Mouse (Mus musculus) hindbrain, postnatal 0 days (tissue): ENCODE results near the gene Shisa2. TPM values are rescaled to one million over a fixed set of nuclear protein-coding genes. Genes with fewer than 3 reads are reported as not detected.
"Not testable (repeated sequence)": the region's sequence is repeated elsewhere in the genome, so short reads cannot be mapped to it uniquely, and the experiment has no call there.

Experiments used
- ATAC-seq: fragments of 200-750 bp; cut with Nextera tagmentation; 2 replicates; pipeline ENCODE4 v1.8.0; 2017; ENCODE audit warnings: mild to moderate bottlenecking, moderate TSS enrichment, moderate library complexity
- DNase-seq: peaks from one replicate; pipeline ENCODE4 v3.0.0-alpha.2; 2015; ENCODE audit warnings: low spot score
- H3K27ac ChIP-seq: fragments of 300-500 bp; sonication (generic); 2 replicates; pipeline ENCODE4 v1.5.1; 2014; ENCODE audit warnings: mild to moderate bottlenecking
- H3K27me3 ChIP-seq: fragments of 300-500 bp; sonication (generic); 2 replicates; pipeline ENCODE4 v1.6.1; 2014; ENCODE audit warnings: low read length, mixed read lengths; ENCODE audit not compliant: insufficient read depth
- H3K36me3 ChIP-seq: fragments of 300-500 bp; sonication (generic); 2 replicates; pipeline ENCODE4 v1.6.1; 2014; ENCODE audit warnings: low read length, mixed read lengths; ENCODE audit not compliant: insufficient read depth
- H3K4me1 ChIP-seq: fragments of 300-500 bp; sonication (generic); 2 replicates; pipeline ENCODE4 v1.6.1; 2014; ENCODE audit warnings: antibody characterized with exemption, low read length, mixed read lengths; ENCODE audit not compliant: insufficient read depth
- H3K4me2 ChIP-seq: fragments of 300-500 bp; sonication (generic); 2 replicates; pipeline ENCODE4 v1.6.1; 2014; ENCODE audit warnings: low read depth, mild to moderate bottlenecking, low read length, moderate library complexity, mixed read lengths
- H3K4me3 ChIP-seq: fragments of 300-500 bp; sonication (generic); 2 replicates; pipeline ENCODE4 v1.5.1; 2014; ENCODE audit warnings: low read length
- H3K9ac ChIP-seq: fragments of 300-500 bp; sonication (generic); replicated peaks from 2 replicates; pipeline ENCODE4 v1.6.1; 2014; ENCODE audit warnings: mild to moderate bottlenecking, low read length, moderate library complexity, mixed read lengths
- H3K9me3 ChIP-seq: fragments of 300-500 bp; sonication (generic); 2 replicates; pipeline ENCODE4 v1.6.1; 2016; ENCODE audit warnings: low read length, mixed read lengths
- CTCF ChIP-seq: IDR thresholded peaks from 2 replicates; pipeline ENCODE4 v1.5.1; 2016; ENCODE audit warnings: antibody characterized with exemption, control low read depth, low read depth
- WGBS: fragments of 180-500 bp; shearing (Covaris S2); extraction: QIAGEN DNeasy Blood & Tissue Kit; methylation state at CpG from one replicate; pipeline ENCODE4 v1.1.7; 2014; 5-methylcytosine and 5-hydroxymethylcytosine counted together
- polyA plus RNA-seq: library from polyadenylated mRNA; unstranded; fragments of >200 nt; fragmentation: Nextera tagmentation; extraction: Ambion mirVana; gene quantifications from 2 replicates; pipeline ENCODE4 v1.2.1, GENCODE M21; 2015
- total RNA-seq: library from RNA; depleted of rRNA; stranded (reverse); fragments of >200 nt; gene quantifications from 2 replicates; pipeline ENCODE4 v1.2.3, GENCODE M21; 2014

The Shisa2 gene
- total and polyA plus RNA-seq, 2 experiments from 2014 or later: 3.9 to 13.7 TPM

DNA sequence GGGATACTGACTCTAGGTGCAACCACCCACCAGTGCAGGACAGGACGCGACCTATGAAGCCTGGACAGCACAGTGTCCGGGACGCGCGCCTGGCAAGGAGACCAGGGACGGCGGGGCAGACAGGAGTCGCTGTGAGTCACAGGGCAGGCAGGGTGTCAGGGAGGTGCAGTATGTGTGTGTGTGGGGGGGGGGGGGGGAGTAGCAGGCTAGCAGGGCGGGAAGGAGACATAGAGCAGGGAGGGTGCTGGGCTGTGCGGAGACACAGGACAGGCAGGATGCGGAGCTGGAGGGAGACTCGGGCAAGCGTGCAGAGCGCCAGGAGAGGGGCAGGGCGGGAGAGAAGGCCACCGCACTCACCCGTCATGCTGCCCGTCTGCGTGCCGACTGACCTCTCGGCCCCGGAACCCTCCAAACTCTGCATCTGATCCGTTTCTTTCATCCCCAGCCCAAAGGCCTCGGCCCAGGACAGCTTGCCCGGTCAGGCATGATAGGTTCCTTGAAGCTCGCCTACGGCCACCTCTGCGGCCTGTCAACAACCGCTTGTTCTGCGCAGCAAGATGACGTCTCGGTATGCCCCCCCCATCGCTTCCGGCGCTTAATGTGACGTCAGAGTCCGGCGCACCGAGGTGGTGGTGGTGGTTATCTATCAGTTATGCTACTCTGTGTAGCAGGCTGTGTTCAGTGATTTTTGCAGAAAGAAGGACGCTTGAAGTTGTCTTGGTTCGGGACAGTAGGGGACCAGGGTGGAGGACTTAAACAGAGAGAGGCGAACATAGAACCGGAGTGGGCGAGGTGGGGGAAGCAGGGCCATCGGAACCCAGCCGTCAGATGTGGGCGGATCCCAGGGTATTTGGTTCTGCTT lies 27.5 kb upstream of the Shisa2 start, which contains the start of gene Cdadc1:
Gene Cdadc1 (minus strand): TSS at position 562 of the 862 bp plus-strand sequence.
- ATAC-seq (peak; percentile 97), DNase-seq (peak; percentile 95)
- Histone ChIP-seq H3K4me2 (peak within 1 kb of the TSS; percentile 91), H3K27me3 (0 out of 2 replicates have a peak, but pooled peaks cover 4% of the 10 kb centered on the region), H3K36me3 (no peaks in the 10 kb centered on the region), H3K27ac (peak within 1 kb of the TSS; percentile 75), H3K4me1 (0 out of 2 replicates have a peak, but pooled peaks cover 7% of the 10 kb centered on the region), H3K9ac (peak within 1 kb of the TSS; percentile 91), H3K4me3 (peak within 1 kb of the TSS; percentile 86), H3K9me3 (no peaks in the 10 kb centered on the region)
- under 1% methylated on average over 46 of the region's 48 CpGs for WGBS
- peak; percentile 39 for TF ChIP-seq CTCF

DNA sequence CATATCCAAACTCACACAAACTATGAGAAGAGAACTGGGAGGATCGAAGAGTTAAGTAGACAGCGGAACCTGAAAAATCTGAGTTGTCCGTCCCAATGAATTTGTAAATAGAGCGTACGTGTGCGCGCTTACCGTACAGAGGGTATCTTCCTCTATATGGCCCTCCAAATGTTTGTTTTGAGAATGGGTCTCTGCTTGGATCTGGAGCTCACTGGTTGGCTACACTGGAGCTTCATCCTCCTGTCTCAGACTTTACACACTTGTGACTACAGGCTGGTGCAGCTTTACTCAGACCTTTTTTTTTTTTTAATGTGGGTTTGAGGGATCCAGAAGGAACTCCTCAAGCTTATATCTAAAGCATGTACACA lies 26.9 kb upstream of the Shisa2 start:
- TF ChIP-seq CTCF: no peak
- Histone ChIP-seq H3K4me1 (0 out of 2 replicates have a peak, but pooled peaks cover 7% of the 10 kb centered on the region), H3K27me3 (0 out of 2 replicates have a peak, but pooled peaks cover 6% of the 10 kb centered on the region), H3K9ac (peak overlapping the region; percentile 91), H3K9me3 (no peaks in the 10 kb centered on the region), H3K27ac (peak overlapping the region; percentile 75), H3K36me3 (no peaks in the 10 kb centered on the region), H3K4me3 (peak overlapping the region; percentile 86), H3K4me2 (peak overlapping the region; percentile 91)
- 5% methylated on average over 8 of the region's 8 CpGs for WGBS
- peak; percentile 43; the same call in 1 of the 2 replicates for ATAC-seq
- DNase-seq: no peak

DNA sequence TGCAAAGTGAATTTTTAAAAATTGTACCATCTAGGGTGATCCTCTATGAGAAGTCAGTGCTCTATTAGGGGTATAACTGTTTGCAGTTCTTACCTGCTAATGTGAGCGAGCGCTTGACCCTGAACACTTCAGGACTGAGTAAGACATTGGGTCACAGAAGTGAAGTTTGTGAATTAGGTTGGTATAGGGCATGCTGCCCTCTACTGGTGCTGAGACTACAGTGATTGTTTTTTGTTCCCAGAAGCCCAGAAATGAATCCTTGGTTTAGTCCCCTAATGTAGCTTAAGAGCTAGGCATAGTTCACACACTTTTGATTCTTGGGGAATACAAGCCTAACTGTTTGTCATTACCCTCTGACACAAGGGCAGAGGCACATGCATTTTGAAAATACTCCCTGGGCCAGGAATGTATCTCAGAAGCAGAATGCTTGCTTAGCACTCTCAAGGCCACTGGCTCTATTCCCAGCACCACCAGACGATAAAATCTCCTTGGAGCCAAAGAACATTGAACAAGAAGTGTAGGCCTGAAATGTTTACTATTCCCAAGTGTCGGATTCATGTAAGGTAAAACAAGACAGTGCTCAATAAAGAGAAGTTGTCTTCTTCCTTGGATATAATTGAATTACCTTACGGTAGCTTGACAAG lies 21.0 kb upstream of the Shisa2 start:
- no peak overlapping the region for H3K4me2 ChIP-seq
- 0 out of 2 replicates have a peak, but pooled peaks cover 8% of the 10 kb centered on the region for H3K27me3 ChIP-seq
- no peak for ATAC-seq
- H3K36me3 ChIP-seq: no peaks in the 10 kb centered on the region
- no peaks in the 10 kb centered on the region for H3K9me3 ChIP-seq
- peak; percentile 50 for DNase-seq
- WGBS: 69% methylated on average over 5 of the region's 5 CpGs
- no peaks in the 10 kb centered on the region for H3K4me1 ChIP-seq
- peak; percentile 71 for TF ChIP-seq CTCF
- H3K9ac ChIP-seq: no peak overlapping the region
- no peak overlapping the region for H3K27ac ChIP-seq
- no peak overlapping the region for H3K4me3 ChIP-seq

DNA sequence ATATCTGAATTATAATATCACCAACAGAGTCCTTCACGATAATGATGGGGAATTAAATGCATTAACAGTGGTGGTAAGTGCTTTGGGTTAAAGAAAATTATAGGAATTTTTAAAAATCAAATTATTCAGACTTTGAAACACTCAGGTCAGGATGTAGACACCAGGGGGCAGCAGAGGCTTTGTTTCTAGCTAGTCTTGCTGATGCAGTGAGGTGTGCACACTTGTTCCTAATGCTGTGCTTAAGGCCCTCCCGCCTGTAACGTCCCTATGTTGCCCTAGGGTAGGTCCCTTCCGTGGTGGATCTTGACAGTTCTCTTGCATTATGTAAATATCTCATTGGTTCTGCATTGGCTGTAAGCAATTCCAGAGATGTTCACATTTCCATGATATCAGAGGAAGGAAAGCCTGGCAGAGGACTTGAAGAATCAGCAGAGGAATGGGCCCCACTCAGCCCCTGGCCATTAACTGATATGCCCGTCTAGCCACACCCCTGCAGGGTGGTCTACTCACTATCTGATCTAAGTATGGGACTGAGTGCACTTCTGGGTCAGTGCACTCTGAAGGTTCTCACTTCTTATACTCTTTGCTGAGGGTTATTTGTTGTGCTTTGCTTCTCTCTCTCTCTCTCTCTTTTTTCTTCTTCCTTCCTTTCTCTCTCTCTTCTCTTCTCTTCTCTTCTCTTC lies 19.3 kb upstream of the Shisa2 start:
- Histone ChIP-seq H3K4me1 (no peaks in the 10 kb centered on the region), H3K4me2 (no peak overlapping the region), H3K9me3 (no peaks in the 10 kb centered on the region), H3K36me3 (no peaks in the 10 kb centered on the region), H3K27me3 (0 out of 2 replicates have a peak, but pooled peaks cover 8% of the 10 kb centered on the region), H3K27ac (no peak overlapping the region), H3K4me3 (no peak overlapping the region), H3K9ac (no peak overlapping the region)
- ATAC-seq (peak; percentile 70), DNase-seq (peak; percentile 85)
- peak; percentile 77 for TF ChIP-seq CTCF
- 18% methylated on average over 5 of the region's 5 CpGs for WGBS

DNA sequence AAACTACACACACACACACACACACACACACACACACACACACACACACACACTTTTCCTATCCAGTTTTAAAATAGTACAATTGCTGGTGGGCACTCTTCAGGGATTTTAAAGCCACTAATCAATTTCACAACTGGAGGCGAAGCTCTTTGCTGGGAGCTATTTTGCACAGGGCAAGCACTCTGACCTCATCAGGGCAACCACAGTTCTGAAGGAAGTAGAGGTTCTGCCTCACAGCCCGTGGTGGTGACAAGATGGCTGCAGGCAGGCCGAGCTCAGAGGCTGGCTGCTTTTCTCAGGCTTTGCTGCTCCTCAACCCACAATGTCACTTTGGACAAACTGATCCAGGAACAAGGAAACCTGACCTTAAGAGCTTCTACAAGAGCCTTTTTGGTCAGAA lies 18.1 kb upstream of the Shisa2 start:
- DNase-seq (no peak), ATAC-seq (no peak)
- 55% methylated on average over 3 of the region's 3 CpGs for WGBS
- Histone ChIP-seq H3K36me3 (no peaks in the 10 kb centered on the region), H3K27me3 (0 out of 2 replicates have a peak, but pooled peaks cover 4% of the 10 kb centered on the region), H3K4me2 (no peak overlapping the region), H3K4me1 (no peaks in the 10 kb centered on the region), H3K27ac (no peak overlapping the region), H3K9ac (no peak overlapping the region), H3K9me3 (no peaks in the 10 kb centered on the region), H3K4me3 (no peak overlapping the region)
- no peak for TF ChIP-seq CTCF

DNA sequence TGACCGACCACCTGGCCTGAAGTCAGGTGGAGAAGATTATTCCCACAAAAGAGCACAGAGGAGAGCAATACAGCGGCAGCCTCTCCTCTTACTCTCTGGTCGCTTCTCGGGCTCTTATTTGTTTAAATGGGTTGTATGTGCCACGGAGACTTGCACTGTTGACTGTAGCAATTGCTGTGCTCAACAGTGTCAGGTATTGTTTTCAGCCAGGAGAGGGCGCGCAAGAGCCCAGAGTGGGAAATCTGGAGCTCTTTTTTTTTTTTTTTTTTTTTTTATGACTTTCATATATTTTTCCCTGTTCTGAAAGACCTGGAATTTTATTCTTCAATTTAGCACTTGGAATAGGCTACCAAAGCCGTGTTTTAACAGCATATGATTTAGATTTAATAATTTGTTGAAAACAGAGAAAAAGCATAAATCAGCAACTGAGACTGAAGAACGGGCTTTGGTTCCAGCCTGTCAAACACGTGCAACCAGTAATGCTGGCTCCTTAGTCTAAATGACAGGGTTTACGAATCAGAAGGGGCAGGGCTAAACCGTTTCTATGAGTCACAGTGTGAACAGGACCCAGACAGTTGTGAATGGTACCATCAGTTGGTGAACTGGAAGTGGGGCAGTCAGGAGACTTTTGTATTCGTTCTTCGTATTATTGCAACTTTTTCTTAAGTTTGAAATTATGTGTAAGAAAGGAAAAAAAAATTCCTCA lies 12.0 kb upstream of the Shisa2 start:
- WGBS: 49% methylated on average over 14 of the region's 14 CpGs
- Histone ChIP-seq H3K4me2 (no peak overlapping the region), H3K4me1 (no peaks in the 10 kb centered on the region), H3K9me3 (no peaks in the 10 kb centered on the region), H3K36me3 (no peaks in the 10 kb centered on the region), H3K4me3 (no peak overlapping the region), H3K9ac (no peak overlapping the region), H3K27me3 (no peaks in the 10 kb centered on the region), H3K27ac (no peak overlapping the region)
- DNase-seq: peak; percentile 82
- peak; percentile 77 for TF ChIP-seq CTCF
- ATAC-seq: no peak

DNA sequence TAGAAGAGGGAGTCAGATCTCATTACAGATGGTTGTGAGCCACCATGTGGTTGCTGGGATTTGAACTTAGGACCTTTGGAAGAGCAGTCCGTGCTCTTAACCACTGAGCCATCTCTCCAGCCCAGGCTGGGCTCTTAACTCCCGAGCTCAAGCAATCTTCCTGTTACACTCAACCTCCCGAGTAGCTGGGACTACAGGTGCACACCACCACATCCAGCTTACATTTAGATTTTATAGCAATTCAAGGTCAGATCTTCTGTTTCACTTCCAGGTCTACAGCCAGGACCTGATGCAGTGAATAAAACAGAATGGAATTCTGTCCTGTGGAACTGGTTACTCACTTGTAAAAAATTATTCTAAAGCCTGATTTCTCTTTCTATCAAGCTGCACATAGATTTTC lies 11.0 kb upstream of the Shisa2 start:
- not testable (repeated sequence) for ATAC-seq
- 79% methylated on average over 3 of the region's 3 CpGs for WGBS

More for the DNA sequence above, 11.0 kb upstream of the Shisa2 start:
- H3K27ac ChIP-seq, DNase-seq, H3K27me3 ChIP-seq, H3K9ac ChIP-seq, H3K36me3 ChIP-seq, H3K4me1 ChIP-seq, H3K4me3 ChIP-seq, H3K9me3 ChIP-seq, H3K4me2 ChIP-seq: not testable (repeated sequence)
